Mouse (Mus musculus) embryo, embryonic 11 days (tissue): Measurements from ENCODE around the gene Fpr1.
"Not testable (repeated sequence)": the region's sequence is repeated elsewhere in the genome, so short reads cannot be mapped to it uniquely, and the experiment has no call there.

Experiments
- DNase-seq: peaks from one replicate; pipeline ENCODE4 v3.0.0-alpha.2; 2015

Fpr1 gene

DNA sequence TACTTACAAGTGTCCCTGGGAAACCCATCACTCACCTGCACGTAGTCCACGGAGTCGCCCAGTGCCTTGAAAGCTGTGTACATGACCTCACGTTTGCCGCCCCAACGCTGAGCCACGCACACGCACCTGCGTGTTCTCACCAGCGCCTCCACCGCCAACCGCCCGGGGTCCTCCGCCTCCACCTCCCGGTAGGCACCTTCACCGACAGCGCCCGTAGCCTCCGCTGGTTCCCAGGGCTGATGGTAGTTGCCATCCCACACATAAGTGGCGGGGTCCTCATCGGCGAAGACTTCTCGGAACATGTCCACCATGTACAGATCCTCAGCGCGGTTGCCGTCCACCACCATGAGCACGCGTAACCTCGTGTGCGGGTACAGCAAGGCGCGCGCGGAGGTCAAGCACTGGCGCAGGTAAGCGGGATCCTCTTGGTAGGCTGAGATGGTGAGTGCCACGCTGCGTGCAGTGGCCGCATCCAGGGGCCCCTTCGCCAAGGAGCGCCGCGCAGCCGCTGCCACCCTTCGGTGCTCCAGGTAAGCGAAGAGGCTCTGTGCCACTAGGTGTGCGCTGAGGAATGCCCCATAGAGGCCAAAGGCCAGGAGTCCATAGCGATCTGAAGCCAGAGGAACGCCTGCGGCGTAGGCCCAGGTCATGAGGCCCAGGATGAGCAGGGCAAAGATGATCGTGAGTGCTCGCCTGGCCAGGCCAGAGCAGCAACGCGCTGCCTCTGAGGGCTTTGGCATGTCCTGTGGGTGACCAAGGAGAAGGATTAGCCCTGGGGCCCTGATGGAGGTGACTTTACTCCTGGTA is 33.6 kb downstream of the Fpr1 start:
- no peak for DNase-seq

DNA sequence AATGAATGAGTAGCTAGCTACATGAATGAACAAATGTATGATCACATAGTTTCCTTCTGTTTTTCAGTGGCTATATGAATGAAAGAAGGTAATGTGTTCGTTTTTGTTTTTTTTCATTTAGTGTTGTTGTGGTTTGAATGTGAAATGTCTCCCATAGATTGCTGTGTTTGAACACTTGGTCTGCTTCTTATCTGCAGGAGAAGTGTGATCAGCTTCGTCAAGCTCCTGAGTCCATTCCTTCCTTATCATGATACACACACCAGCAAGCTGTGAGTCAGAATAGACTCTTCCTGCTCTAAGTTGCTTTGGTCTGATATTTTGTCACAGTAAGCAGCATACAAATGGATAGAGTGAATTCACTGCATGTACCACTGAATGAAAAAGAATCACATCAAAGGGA is 34.8 kb downstream of the Fpr1 start:
- no peak for DNase-seq

GRCm38 (mm10) chr17:17845187-17846027 is 38.3 kb downstream of the Fpr1 start:
- peak; percentile 32 for DNase-seq

GRCm38 (mm10) chr17:17844606-17845005 is 39.1 kb downstream of the Fpr1 start:
- DNase-seq = not testable (repeated sequence)

DNA sequence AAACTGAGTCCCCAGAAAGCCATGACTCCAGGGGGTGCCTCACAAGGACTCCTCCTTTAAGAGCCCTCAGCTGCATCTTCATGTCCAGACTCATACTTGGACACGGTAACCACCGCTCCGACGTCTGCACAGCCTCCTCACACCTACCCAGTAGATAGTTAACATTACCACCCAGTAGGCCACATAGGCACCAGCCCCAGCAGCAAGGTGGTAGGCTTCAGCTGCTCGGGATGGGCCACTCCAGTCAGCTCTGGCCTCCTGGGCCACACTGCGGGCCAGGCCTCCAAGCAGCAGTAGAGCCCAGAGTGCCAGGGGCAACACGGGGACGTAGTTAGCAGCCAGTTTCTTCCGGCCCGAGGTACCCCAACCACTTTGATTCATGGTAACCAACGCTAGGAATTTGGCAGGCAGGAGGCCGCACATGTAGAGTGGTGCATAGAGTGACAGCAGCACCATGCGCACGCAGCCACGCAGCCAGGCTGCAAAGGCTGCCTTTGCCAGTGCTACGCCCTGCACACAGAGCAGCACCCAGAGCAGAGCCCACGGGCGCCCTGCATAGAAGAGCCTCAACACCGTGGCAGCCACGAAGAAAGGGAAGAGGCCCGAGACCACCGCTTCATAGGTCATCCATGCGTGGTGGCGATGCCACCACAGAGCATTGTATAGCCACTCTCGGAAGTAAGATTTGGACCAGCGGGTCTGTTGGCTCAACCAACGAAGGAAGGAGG is 40.0 kb downstream of the Fpr1 start:
- DNase-seq = no peak

DNA sequence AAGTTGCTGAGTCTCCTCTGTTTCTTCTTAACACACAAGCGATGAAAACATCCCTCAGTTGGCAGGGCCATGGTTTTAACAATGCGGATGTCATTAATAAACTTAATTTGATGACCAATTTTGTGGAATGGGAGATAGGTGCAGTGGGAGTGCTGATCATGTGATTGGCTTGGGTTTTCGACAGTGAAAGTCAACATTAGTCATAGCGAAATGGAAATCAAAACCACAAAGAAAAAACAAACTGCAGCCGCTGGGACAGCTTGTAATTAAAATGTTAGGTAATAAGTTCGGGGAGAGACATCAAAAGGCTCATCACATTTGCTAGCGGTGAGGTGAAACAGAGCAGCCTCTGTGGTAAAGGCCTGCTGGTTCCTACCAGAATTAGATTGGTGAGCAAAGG is 42.9 kb downstream of the Fpr1 start:
- DNase-seq = no peak

DNA sequence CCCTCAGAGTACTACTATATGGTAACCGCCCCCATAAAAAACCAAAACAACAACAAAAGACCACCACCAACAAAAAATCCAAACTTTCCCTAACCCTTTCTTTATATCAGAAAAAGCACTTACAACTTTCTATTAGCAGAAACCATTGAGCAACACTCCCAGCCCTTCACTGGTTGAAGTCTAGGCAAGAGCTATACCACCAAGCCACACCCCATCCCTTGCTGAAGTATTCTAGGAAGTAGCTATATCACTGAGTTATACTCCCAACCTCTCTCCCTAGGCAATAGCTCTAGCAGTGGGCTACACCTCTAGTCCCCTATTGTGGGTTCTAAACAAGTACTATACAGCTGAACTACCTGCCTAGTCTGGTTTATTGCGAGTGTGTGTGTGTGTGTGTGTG is 44.5 kb downstream of the Fpr1 start:
- DNase-seq = no peak

DNA sequence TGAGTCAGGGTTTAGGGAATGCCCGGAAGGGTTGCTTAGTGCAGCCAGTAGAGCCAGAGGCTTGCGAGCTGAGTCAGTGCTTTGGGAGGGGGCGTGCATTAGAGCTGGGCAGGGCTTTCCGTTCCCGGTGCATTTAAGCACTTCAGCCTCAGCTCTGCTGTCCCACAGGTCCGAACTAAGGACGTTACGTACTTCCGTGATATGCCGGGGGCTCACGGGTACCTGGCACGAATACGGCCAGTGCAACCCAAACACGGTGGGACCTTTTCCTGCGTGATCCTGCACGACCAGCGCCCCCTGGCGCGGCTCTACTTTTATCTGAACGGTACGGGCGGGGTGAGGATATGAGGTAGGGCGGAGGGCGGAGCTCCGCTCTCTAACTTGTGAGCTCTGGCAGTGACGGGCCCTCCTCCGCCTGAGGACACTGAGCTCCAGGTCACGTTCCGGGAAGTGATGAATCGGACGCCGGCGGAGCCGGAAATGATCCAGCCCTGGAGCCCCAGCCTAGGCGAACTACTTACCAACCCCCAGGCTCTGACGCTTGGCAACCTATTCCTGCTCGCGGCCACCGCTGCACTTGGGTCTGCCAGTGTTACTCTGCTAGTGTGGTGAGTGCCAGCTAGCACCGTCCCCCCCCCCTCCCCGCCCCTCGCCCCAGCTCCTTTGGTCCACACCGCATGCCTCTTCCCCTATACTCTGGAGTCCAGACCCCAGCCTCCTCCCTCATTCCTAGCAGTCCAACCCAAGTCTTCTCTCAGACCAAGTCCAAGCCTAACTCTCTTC is 45.6 kb downstream of the Fpr1 start:
- DNase-seq = peak; percentile 94

- DNase-seq = peak; percentile 29
Observed at GRCm38 (mm10) chr17:17837426-17837825, 46.3 kb downstream of the Fpr1 start.

GRCm38 (mm10) chr17:17836101-17836500 is 47.6 kb downstream of the Fpr1 start:
- no peak for DNase-seq

- DNase-seq = peak; percentile 49
Observed at GRCm38 (mm10) chr17:17834896-17835295, 48.8 kb downstream of the Fpr1 start.

- no peak for DNase-seq
Observed at GRCm38 (mm10) chr17:17830731-17831130, 53.0 kb downstream of the Fpr1 start.

GRCm38 (mm10) chr17:17829816-17830535 is 53.8 kb downstream of the Fpr1 start:
- DNase-seq = no peak

- no peak for DNase-seq
Observed at GRCm38 (mm10) chr17:17829052-17829785, 54.5 kb downstream of the Fpr1 start.

DNA sequence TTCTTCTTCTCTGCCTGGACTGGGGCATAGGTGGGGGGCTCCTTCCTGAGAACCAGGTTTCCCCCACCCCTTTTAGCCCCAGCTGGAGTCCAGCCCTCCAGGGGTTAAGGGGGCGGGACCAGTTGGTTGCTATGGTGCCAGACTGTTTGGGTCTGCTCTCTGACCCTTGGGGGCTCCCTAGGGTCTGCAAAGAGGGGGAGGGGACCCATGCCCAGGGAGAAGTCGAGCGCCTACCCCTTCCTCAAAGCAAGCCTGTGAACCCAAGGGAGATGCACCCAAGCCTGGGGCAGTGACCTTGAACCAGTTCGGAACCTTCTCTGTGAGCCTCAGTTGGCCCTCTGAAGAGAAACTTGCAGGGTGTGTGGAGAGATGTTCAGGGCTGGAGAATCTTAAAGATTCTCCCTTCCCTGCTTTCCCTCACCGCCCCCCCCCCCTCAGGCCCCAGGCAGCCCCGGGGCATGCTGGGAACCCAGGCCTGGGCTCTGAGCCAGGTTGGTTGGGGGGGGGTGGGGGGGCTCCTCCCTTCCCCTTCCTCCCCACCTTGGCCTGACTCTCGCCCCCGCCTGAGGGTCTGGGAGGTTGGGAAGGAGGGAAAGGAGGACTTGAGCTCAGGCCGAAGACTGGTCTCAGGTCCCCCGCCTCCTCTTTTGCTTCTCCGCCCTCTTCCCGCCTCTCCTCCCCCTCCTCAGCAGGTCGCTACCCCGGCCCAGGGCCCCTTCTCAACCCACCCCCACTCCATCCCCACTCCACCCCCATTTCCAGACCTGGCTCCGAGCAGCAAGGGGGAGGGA is 55.4 kb downstream of the Fpr1 start:
- peak; percentile 91 for DNase-seq

DNA sequence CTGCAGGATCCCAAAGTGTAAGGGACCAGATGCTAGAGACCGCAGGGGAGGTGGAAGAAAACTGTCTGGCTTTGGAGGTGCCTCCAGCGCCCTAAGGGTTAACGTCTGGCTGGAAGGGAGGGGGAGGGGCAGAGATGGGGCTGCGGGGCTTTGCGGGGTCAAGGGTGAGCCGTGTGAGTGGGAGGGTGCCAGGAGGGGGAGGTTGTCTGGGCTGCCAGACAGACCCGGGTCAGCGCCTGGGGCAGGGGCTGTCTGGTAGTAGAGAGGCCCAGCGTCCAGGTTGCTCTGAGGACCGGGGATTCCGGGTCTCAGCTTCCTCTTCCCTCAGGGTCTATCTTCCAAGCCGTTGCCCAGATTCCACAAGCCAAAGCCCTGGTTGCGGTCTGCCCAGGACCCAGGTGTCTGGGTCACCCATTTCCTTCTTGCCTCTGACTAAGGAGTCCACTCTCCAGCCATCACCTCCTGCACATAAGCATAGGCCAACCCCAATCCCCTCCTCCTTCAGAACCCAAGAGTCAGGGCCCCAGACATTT is 56.0 kb downstream of the Fpr1 start:
- DNase-seq = peak; percentile 93

DNA sequence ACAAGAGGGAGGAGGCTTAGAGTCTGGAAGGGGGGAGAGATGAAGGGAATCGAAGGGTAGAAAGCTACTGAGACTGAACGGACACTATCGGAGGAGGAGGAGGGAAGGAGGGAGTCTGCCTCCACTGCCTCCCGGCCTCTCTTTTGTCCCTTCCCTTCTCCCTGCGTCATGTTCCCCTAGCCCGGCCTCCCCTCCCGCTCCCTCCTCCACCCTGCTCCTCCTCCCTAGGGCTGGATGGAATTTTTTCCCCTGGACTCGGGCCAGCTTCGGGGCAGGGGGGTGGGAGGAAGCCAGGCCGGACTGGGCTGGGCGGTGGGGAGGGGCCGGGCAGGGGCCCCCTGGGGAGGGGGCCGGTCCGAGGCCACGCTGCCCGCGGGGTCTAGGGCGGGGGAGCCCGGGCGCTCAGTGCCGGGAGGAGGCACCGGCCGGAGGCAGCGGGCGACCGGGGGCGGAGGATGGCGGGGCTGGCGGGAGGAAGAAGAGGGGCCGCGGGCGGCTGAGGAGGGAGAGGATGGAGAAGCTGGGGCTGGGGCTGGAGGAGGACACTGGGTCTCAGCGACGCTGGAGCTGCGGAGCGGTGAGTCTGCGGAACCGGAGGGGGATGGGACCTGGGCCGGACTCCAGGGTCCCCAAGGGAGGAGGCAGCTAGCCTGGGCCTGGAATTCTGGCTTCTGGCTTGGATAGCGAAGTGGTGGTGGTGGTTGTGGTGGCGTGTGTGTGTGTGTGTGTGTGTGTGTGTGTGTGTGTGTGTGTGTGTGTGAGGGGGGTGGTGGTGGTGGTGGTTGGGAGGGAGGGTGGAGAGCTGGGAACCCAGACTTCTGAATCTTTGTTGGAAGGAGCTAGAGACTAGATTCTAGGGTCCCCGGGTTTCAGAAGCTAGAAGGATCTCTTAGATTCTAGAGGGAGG is 56.7 kb downstream of the Fpr1 start, which contains the start of gene Spaca6:
TSS of gene Spaca6 (plus strand) at position 408 of the 907 bp plus-strand sequence.
- DNase-seq = peak; percentile 94
